ENCODE assay signal across 10 mouse cellular contexts in the genomic region with DNA sequence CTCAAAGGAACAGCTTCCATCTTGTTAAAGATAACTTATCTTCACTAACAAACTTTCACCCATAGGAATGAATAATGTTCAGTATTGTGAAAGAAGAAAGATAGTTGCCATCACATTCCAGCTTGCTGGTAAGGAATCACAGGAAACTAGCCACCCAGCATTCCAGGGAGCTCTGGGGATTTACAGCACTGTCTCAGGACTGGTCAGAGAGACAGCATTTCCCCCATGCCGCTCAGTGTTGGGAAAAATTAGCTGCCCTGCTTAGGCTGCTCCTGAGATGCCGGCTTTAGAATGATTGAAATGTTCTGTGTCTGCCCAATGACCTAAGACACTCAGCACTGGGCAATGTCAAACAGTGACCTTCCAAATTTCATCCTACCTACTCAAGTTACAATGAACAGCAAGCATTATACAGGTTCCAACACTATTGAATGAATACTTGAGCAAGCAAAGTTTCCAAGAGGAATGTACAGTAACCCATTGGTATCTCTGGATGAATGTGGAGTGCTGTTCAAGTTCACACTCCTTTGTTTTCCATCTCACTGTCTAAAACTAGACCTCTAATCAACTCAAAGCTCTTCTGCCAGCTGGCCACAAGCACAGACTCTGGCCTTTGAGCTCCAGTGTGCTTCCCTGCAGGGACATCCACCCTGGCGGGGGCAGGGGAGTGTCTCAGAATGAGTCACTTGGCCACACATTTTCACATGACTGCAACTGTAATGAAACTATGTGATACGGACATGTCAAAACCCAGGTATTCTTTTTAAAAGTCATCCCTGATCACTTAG. TPM values are rescaled to one million over a fixed set of nuclear protein-coding genes. Genes with fewer than 3 reads are reported as not detected.
DNase-seq lines count a peak whose midpoint lies in the region; ATAC-seq lines count a peak whose summit lies in the region.
"Had no signal": no experiment of that assay in that cellular context is flagged by ENCODE, and none has a peak within 500 bp of the region (broad histone marks: within the 10 kb centered on the region; RNA-seq: fewer than 3 reads in every experiment).

No protein-coding gene starts in this region.

- DNase-seq in adrenal gland, adult (ENCODE audit: inconsistent age in 2 of 2, low spot score in 1 of 2), result peak; percentile 14 to 43
- no peak for DNase-seq in adrenal gland, postnatal 4 days (ENCODE audit: low spot score in 2 of 2)
- peak; percentile 52 for DNase-seq in 3134 (ENCODE audit: extremely low read depth, insufficient read length, low spot score)
- DNase-seq in embryo, embryonic 9.5 days (ENCODE audit: extremely low spot score), result peak; percentile 20
- no peak for DNase-seq in B cell, adult 2 months
- no peak for DNase-seq in cerebellum, adult 9-10 months
- DNase-seq: right cerebral cortex, adult 18-20 months had no signal

- 0 out of 2 replicates have a peak overlapping the region, but pooled peaks have one; percentile 4 for H3K4me2 ChIP-seq in heart, embryonic 16.5 days (ENCODE audit: low read depth, low read length)
- H3K4me2 ChIP-seq in intestine, embryonic 15.5 days (replicated peaks), result no peak overlapping the region
- H3K4me2 ChIP-seq: lung, embryonic 15.5 days had no signal

- no peaks in the 10 kb centered on the region for H3K9me3 ChIP-seq in heart, embryonic 16.5 days (replicated peaks; ENCODE audit: control insufficient read depth, low read length)
- H3K9me3 ChIP-seq in intestine, embryonic 15.5 days, result no peaks in the 10 kb centered on the region
- H3K9me3 ChIP-seq: lung, embryonic 15.5 days had no signal

- WGBS in heart, embryonic 16.5 days, result 31% methylated on average over 4 of the region's 4 CpGs
- WGBS in intestine, embryonic 15.5 days, result 66% methylated on average over 4 of the region's 4 CpGs

- no peak overlapping the region for H3K9ac ChIP-seq in heart, embryonic 16.5 days (ENCODE audit: low read length)
- H3K9ac ChIP-seq in intestine, embryonic 15.5 days, result no peak overlapping the region
- H3K9ac ChIP-seq: lung, embryonic 15.5 days had no signal

- no peak overlapping the region for H3K4me3 ChIP-seq in heart, embryonic 16.5 days (ENCODE audit: low read length)
- no peak overlapping the region for H3K4me3 ChIP-seq in intestine, embryonic 15.5 days (replicated peaks)
- H3K4me3 ChIP-seq: lung, embryonic 15.5 days had no signal

- peak; percentile 70 for ATAC-seq in heart, embryonic 16.5 days (replicated peaks; ENCODE audit: extremely low read depth, insufficient read depth, low FRiP score)
- no peak for ATAC-seq in intestine, embryonic 15.5 days

- no peaks in the 10 kb centered on the region for H3K27me3 ChIP-seq in heart, embryonic 16.5 days (ENCODE audit: control insufficient read depth, insufficient read depth, low read length)
- H3K27me3 ChIP-seq in intestine, embryonic 15.5 days (replicated peaks), result no peaks in the 10 kb centered on the region
- H3K27me3 ChIP-seq: lung, embryonic 15.5 days had no signal

- peak overlapping the region; percentile 75 for H3K27ac ChIP-seq in heart, embryonic 16.5 days (ENCODE audit: low read length)
- no peak overlapping the region for H3K27ac ChIP-seq in intestine, embryonic 15.5 days
- H3K27ac ChIP-seq: lung, embryonic 15.5 days had no signal

- peaks cover 12% of the 10 kb centered on the region for H3K4me1 ChIP-seq in heart, embryonic 16.5 days (ENCODE audit: control insufficient read depth, insufficient read depth, low read length)
- no peaks in the 10 kb centered on the region for H3K4me1 ChIP-seq in intestine, embryonic 15.5 days (replicated peaks)
- H3K4me1 ChIP-seq: lung, embryonic 15.5 days had no signal

- H3K36me3 ChIP-seq in heart, embryonic 16.5 days (ENCODE audit: control insufficient read depth, insufficient read depth), result no peaks in the 10 kb centered on the region
- H3K36me3 ChIP-seq in intestine, embryonic 15.5 days, result no peaks in the 10 kb centered on the region

RNA-seq across cellular contexts. Expression of gene Col12a1, which starts 38.0 kb away (rescaled TPM):
- 10 to 100 TPM; 83.0 to 91.8 TPM for total RNA-seq in adrenal gland, postnatal 4 days (2021)
- polyA plus RNA-seq in heart, embryonic 16.5 days (2015; fragmentation: Nextera tagmentation; extraction: Ambion mirVana), result 13.2 and 15.7 TPM in 2 replicates
- 35.6 and 36.2 TPM in 2 replicates for polyA plus RNA-seq in intestine, embryonic 15.5 days (2015; fragmentation: Nextera tagmentation; extraction: Ambion mirVana)

Comparison
In these comparisons a context has a peak if more than half of its experiments do, and no peak if none do; other contexts are left out.
1. DNase-seq: peak in adrenal gland, adult (2 of 2), 3134 (single experiment) and embryo, embryonic 9.5 days (single experiment); none in adrenal gland, postnatal 4 days (0 of 2), B cell, adult 2 months (0 of 2) and cerebellum, adult 9-10 months (single experiment).